Mouse (Mus musculus): Measurements from ENCODE around the gene Wdr12. TPM values are rescaled to one million over a fixed set of nuclear protein-coding genes. Genes with fewer than 3 reads are reported as not detected.
A peak's percentile ranks its signal among the peaks of the same experiment; 100 is the strongest.
"Not testable (repeated sequence)": the region's sequence is repeated elsewhere in the genome, so short reads cannot be mapped to it uniquely, and the experiment has no call there.

The Wdr12 gene
- total RNA-seq (2021), result 10 to 100 TPM; 17.2 to 19.1 TPM
- long read RNA-seq, experiment 1, full-length matches to known transcripts, result 15 of 16 reads
- long read RNA-seq, experiment 1, partial matches to known transcripts, result 1 of 16 reads
- long read RNA-seq, experiment 1, other reads (novel, unspliced or antisense), result 0 of 16 reads
- long read RNA-seq, experiment 2, full-length matches to known transcripts, result 49 of 59 reads
- long read RNA-seq, experiment 2, partial matches to known transcripts, result 1 of 59 reads
- long read RNA-seq, experiment 2, other reads (novel, unspliced or antisense), result 9 of 59 reads

- peak; percentile 94 to 97 for DNase-seq (ENCODE audit: low spot score in 2 of 2)
These were observed at the start of gene Wdr12, which contains the start of gene Carf for GRCm38 (mm10) chr1:60098024-60098781. TSS of gene Wdr12 (minus strand) at chr1:60098645. TSS of gene Carf (plus strand) at chr1:60098247.

GRCm38 (mm10) chr1:60137346-60137745 is 38.9 kb upstream of the Wdr12 start:
- DNase-seq (ENCODE audit: low spot score in 2 of 2), result no peak

GRCm38 (mm10) chr1:60117721-60118455 is 19.4 kb upstream of the Wdr12 start:
- DNase-seq (ENCODE audit: low spot score in 2 of 2), result no peak

- no peak for DNase-seq (ENCODE audit: low spot score in 2 of 2)
These were observed 6.1 kb upstream of the Wdr12 start for GRCm38 (mm10) chr1:60104582-60104981.

- DNase-seq (ENCODE audit: low spot score in 2 of 2), result no peak
These were observed 394 bp upstream of the Wdr12 start for GRCm38 (mm10) chr1:60098839-60099238.

GRCm38 (mm10) chr1:60097277-60098023 is 995 bp downstream of the Wdr12 start:
- peak; percentile 33 to 44 for DNase-seq (ENCODE audit: low spot score in 2 of 2)

- peak in 1 of 2 experiments; percentile 3 for DNase-seq (ENCODE audit: low spot score in 2 of 2)
These were observed 1.7 kb downstream of the Wdr12 start for GRCm38 (mm10) chr1:60096572-60097276.

- no peak for DNase-seq (ENCODE audit: low spot score in 2 of 2)
These were observed 22.0 kb downstream of the Wdr12 start for GRCm38 (mm10) chr1:60076411-60076810.

- no peak for DNase-seq (ENCODE audit: low spot score in 2 of 2)
These were observed 22.9 kb downstream of the Wdr12 start for GRCm38 (mm10) chr1:60075590-60075989.

- DNase-seq (ENCODE audit: low spot score in 2 of 2), result no peak
These were observed 23.5 kb downstream of the Wdr12 start for GRCm38 (mm10) chr1:60074935-60075334.

- not testable (repeated sequence) for DNase-seq (ENCODE audit: low spot score in 2 of 2)
These were observed 27.7 kb downstream of the Wdr12 start for GRCm38 (mm10) chr1:60070725-60071124.

- no peak for DNase-seq (ENCODE audit: low spot score in 2 of 2)
These were observed 42.1 kb downstream of the Wdr12 start for GRCm38 (mm10) chr1:60056310-60056709.

GRCm38 (mm10) chr1:60054659-60055058 is 43.8 kb downstream of the Wdr12 start:
- no peak for DNase-seq (ENCODE audit: low spot score in 2 of 2)

GRCm38 (mm10) chr1:60047481-60047880 is 51.0 kb downstream of the Wdr12 start:
- DNase-seq (ENCODE audit: low spot score in 2 of 2), result not testable (repeated sequence)

GRCm38 (mm10) chr1:60044595-60044994 is 53.9 kb downstream of the Wdr12 start:
- DNase-seq (ENCODE audit: low spot score in 2 of 2), result no peak

GRCm38 (mm10) chr1:60042796-60043469 is 55.5 kb downstream of the Wdr12 start, which contains the start of gene Ica1l:
TSS of gene Ica1l (minus strand) at chr1:60043184.
- DNase-seq (ENCODE audit: low spot score in 2 of 2), result peak; percentile 53 to 61

- no peak for DNase-seq (ENCODE audit: low spot score in 2 of 2)
These were observed 56.0 kb downstream of the Wdr12 start for GRCm38 (mm10) chr1:60042398-60042795.

- DNase-seq (ENCODE audit: low spot score in 2 of 2), result no peak
These were observed 63.4 kb downstream of the Wdr12 start for GRCm38 (mm10) chr1:60035044-60035443.
